Mouse (Mus musculus): ENCODE measurements around the gene Zcchc10. TPM values are rescaled to one million over a fixed set of nuclear protein-coding genes. Genes with fewer than 3 reads are reported as not detected.

Gene Zcchc10
- polyA plus RNA-seq, 1 experiment from 2014 or later: 24.9 TPM

Other genes starting within 250 kb of the Zcchc10 start
- gene Hspa4, start 24.2 kb upstream of the Zcchc10 start, polyA plus RNA-seq (2014; fragmentation: Nextera tagmentation; extraction: Ambion mirVana): 84.1 and 101 TPM in 2 replicates
- gene Aff4, start 26.2 kb downstream of the Zcchc10 start, polyA plus RNA-seq (2014; fragmentation: Nextera tagmentation; extraction: Ambion mirVana): 29.3 and 54.4 TPM in 2 replicates
- not detected in 2 replicates for gene Leap2, start 98.5 kb downstream of the Zcchc10 start, polyA plus RNA-seq (2014; fragmentation: Nextera tagmentation; extraction: Ambion mirVana)
- 1,123 and 1,162 TPM in 2 replicates for gene Uqcrq, start 106.2 kb downstream of the Zcchc10 start, polyA plus RNA-seq (2014; fragmentation: Nextera tagmentation; extraction: Ambion mirVana)
- gene Gdf9, start 106.3 kb downstream of the Zcchc10 start, polyA plus RNA-seq (2014; fragmentation: Nextera tagmentation; extraction: Ambion mirVana): 0.76 and 1.4 TPM in 2 replicates
- 0.13 TPM in 1 of 2 replicates, not detected in the other for gene Gm10447, start 132.4 kb downstream of the Zcchc10 start, polyA plus RNA-seq (2014; fragmentation: Nextera tagmentation; extraction: Ambion mirVana)
- 3.3 and 3.7 TPM in 2 replicates for gene Shroom1, start 132.5 kb downstream of the Zcchc10 start, polyA plus RNA-seq (2014; fragmentation: Nextera tagmentation; extraction: Ambion mirVana)
- gene Gm9837, start 145.8 kb downstream of the Zcchc10 start, polyA plus RNA-seq (2014; fragmentation: Nextera tagmentation; extraction: Ambion mirVana): not detected in 2 replicates
- gene Gm9945, start 155.5 kb downstream of the Zcchc10 start, polyA plus RNA-seq (2014; fragmentation: Nextera tagmentation; extraction: Ambion mirVana): 0.29 TPM in 1 of 2 replicates, not detected in the other
- gene Sowaha, start 155.6 kb downstream of the Zcchc10 start, polyA plus RNA-seq (2014; fragmentation: Nextera tagmentation; extraction: Ambion mirVana): 0.41 and 0.73 TPM in 2 replicates
- gene Sept8, start 194.6 kb downstream of the Zcchc10 start, polyA plus RNA-seq (2014; fragmentation: Nextera tagmentation; extraction: Ambion mirVana): 18.8 and 21.4 TPM in 2 replicates
- gene Kif3a, start 242.7 kb downstream of the Zcchc10 start, polyA plus RNA-seq (2014; fragmentation: Nextera tagmentation; extraction: Ambion mirVana): 31.9 and 38.6 TPM in 2 replicates

Data from heart, embryonic 11.5 days (tissue).